Mouse (Mus musculus) heart, postnatal 0 days (tissue): ENCODE results near the gene Dlg2. TPM values are rescaled to one million over a fixed set of nuclear protein-coding genes. Genes with fewer than 3 reads are reported as not detected.
A peak's percentile ranks its signal among the peaks of the same experiment; 100 is the strongest.

ENCODE experiments used
- ATAC-seq: fragments of 200-750 bp; cut with Nextera tagmentation; 2 replicates; pipeline ENCODE4 v1.8.0; 2017; ENCODE audit warnings: low read depth, moderate number of reproducible peaks, moderate library complexity; ENCODE audit not compliant: insufficient read depth
- DNase-seq: peaks from one replicate; pipeline ENCODE4 v3.0.0-alpha.2; 2016; ENCODE audit warnings: low spot score
- H3K27ac ChIP-seq: fragments of 300-500 bp; sonication (generic); 2 replicates; pipeline ENCODE4 v1.5.1; 2014; ENCODE audit warnings: low read depth, mild to moderate bottlenecking
- H3K27me3 ChIP-seq: fragments of 300-500 bp; sonication (generic); 2 replicates; pipeline ENCODE4 v1.6.1; 2014; ENCODE audit warnings: low read length, mixed read lengths; ENCODE audit not compliant: control insufficient read depth, insufficient read depth
- H3K36me3 ChIP-seq: fragments of 300-500 bp; sonication (generic); replicated peaks from 2 replicates; pipeline ENCODE4 v1.6.1; 2014; ENCODE audit warnings: low read length, mixed read lengths; ENCODE audit not compliant: control insufficient read depth, insufficient read depth
- H3K4me1 ChIP-seq: fragments of 300-500 bp; sonication (generic); 2 replicates; pipeline ENCODE4 v1.6.1; 2014; ENCODE audit warnings: antibody characterized with exemption; ENCODE audit not compliant: control insufficient read depth, insufficient read depth
- H3K4me2 ChIP-seq: fragments of 300-500 bp; sonication (generic); 2 replicates; pipeline ENCODE4 v1.6.1; 2014; ENCODE audit warnings: low read depth, mild to moderate bottlenecking, low read length, moderate library complexity
- H3K4me3 ChIP-seq: fragments of 300-500 bp; sonication (generic); 2 replicates; pipeline ENCODE4 v1.5.1; 2014; ENCODE audit warnings: low read depth, low read length
- H3K9ac ChIP-seq: fragments of 300-500 bp; sonication (generic); replicated peaks from 2 replicates; pipeline ENCODE4 v1.6.1; 2014; ENCODE audit warnings: low read depth, low read length, mixed read lengths
- H3K9me3 ChIP-seq: fragments of 300-500 bp; sonication (generic); replicated peaks from 2 replicates; pipeline ENCODE4 v1.6.1; 2016; ENCODE audit warnings: low read length; ENCODE audit not compliant: control insufficient read depth
- CTCF ChIP-seq: IDR thresholded peaks from 2 replicates; pipeline ENCODE4 v1.5.1; 2016; ENCODE audit warnings: antibody characterized with exemption, control low read depth, low read depth
- EP300 ChIP-seq: IDR thresholded peaks from 2 replicates; pipeline ENCODE4 v1.6.1; 2016; ENCODE audit warnings: antibody characterized with exemption, low read depth
- WGBS: fragments of 180-500 bp; shearing (Covaris S2); extraction: QIAGEN DNeasy Blood & Tissue Kit; methylation state at CpG from one replicate; pipeline ENCODE4 v1.1.7; 2014; 5-methylcytosine and 5-hydroxymethylcytosine counted together
- polyA plus RNA-seq: library from polyadenylated mRNA; unstranded; fragments of >200 nt; fragmentation: Nextera tagmentation; extraction: Ambion mirVana; gene quantifications from 2 replicates; pipeline ENCODE4 v1.2.1, GENCODE M21; 2015
- total RNA-seq: library from RNA; depleted of rRNA; stranded (reverse); fragments of >200 nt; gene quantifications from 2 replicates; pipeline ENCODE4 v1.2.3, GENCODE M21; 2014; ENCODE audit warnings: low replicate concordance

The Dlg2 gene
- total and polyA plus RNA-seq, 2 experiments from 2014 or later: 1.3 to 2.3 TPM

GRCm38 (mm10) chr7:91086071-91086470 lies 609.6 kb downstream of the Dlg2 start:
- 54% methylated on average over 2 of the region's 2 CpGs for WGBS
- no peak overlapping the region for H3K4me2 ChIP-seq

GRCm38 (mm10) chr7:91089211-91089930 lies 612.9 kb downstream of the Dlg2 start:
- 14% methylated on average over 6 of the region's 6 CpGs for WGBS
- no peaks in the 10 kb centered on the region for H3K36me3 ChIP-seq

More at GRCm38 (mm10) chr7:91086071-91086470, 609.6 kb downstream of the Dlg2 start:
- no peak overlapping the region for H3K4me3 ChIP-seq
- H3K27me3 ChIP-seq: no peaks in the 10 kb centered on the region
- H3K9me3 ChIP-seq: no peaks in the 10 kb centered on the region
- DNase-seq: no peak
- no peak for ATAC-seq
- no peak overlapping the region for H3K9ac ChIP-seq
- TF ChIP-seq CTCF (no peak), EP300 (no peak)
- no peaks in the 10 kb centered on the region for H3K4me1 ChIP-seq
- no peaks in the 10 kb centered on the region for H3K36me3 ChIP-seq
- no peak overlapping the region for H3K27ac ChIP-seq

GRCm38 (mm10) chr7:91090317-91090829 lies 613.9 kb downstream of the Dlg2 start:
- H3K4me2 ChIP-seq: peak overlapping the region; percentile 36; the same call in 1 of the 2 replicates
- H3K27ac ChIP-seq: no peak overlapping the region
- no peak for TF ChIP-seq EP300
- no peak for TF ChIP-seq CTCF
- no peaks in the 10 kb centered on the region for H3K36me3 ChIP-seq
- peak overlapping the region; percentile 13; the same call in 1 of the 2 replicates for H3K4me3 ChIP-seq
- no peak overlapping the region for H3K9ac ChIP-seq
- no peak for ATAC-seq
- no peak for DNase-seq
- 36% methylated on average over 5 of the region's 5 CpGs for WGBS
- H3K9me3 ChIP-seq: no peaks in the 10 kb centered on the region
- no peaks in the 10 kb centered on the region for H3K4me1 ChIP-seq
- H3K27me3 ChIP-seq: no peaks in the 10 kb centered on the region

More at GRCm38 (mm10) chr7:91089211-91089930, 612.9 kb downstream of the Dlg2 start:
- H3K27me3 ChIP-seq: no peaks in the 10 kb centered on the region
- no peak overlapping the region for H3K9ac ChIP-seq
- H3K4me3 ChIP-seq: no peak overlapping the region
- H3K4me2 ChIP-seq: no peak overlapping the region
- DNase-seq (no peak), ATAC-seq (no peak)
- TF ChIP-seq CTCF (no peak), EP300 (no peak)
- H3K9me3 ChIP-seq: no peaks in the 10 kb centered on the region
- H3K27ac ChIP-seq: no peak overlapping the region
- H3K4me1 ChIP-seq: no peaks in the 10 kb centered on the region

GRCm38 (mm10) chr7:91090830-91091683 lies 614.6 kb downstream of the Dlg2 start:
- H3K9me3 ChIP-seq: no peaks in the 10 kb centered on the region
- WGBS: 19% methylated on average over 25 of the region's 25 CpGs
- peak overlapping the region; percentile 13 for H3K4me3 ChIP-seq
- H3K4me2 ChIP-seq: peak overlapping the region; percentile 36
- ATAC-seq: no peak
- no peak overlapping the region for H3K9ac ChIP-seq
- no peak for TF ChIP-seq EP300
- no peak for TF ChIP-seq CTCF
- H3K36me3 ChIP-seq: no peaks in the 10 kb centered on the region
- no peak overlapping the region for H3K27ac ChIP-seq
- no peaks in the 10 kb centered on the region for H3K4me1 ChIP-seq
- DNase-seq: no peak
- H3K27me3 ChIP-seq: no peaks in the 10 kb centered on the region

- TF ChIP-seq EP300: no peak
- no peak for TF ChIP-seq CTCF
- Histone ChIP-seq H3K27me3 (no peaks in the 10 kb centered on the region), H3K4me3 (no peak overlapping the region), H3K36me3 (no peaks in the 10 kb centered on the region), H3K9ac (no peak overlapping the region), H3K4me1 (no peaks in the 10 kb centered on the region), H3K9me3 (no peaks in the 10 kb centered on the region), H3K27ac (no peak overlapping the region), H3K4me2 (no peak overlapping the region)
- ATAC-seq (no peak), DNase-seq (no peak)
- WGBS: 77% methylated on average over 7 of the region's 7 CpGs
Observed at GRCm38 (mm10) chr7:91096467-91096866, 620.0 kb downstream of the Dlg2 start.
